Mouse (Mus musculus): Measurements from ENCODE around the gene Oit3. TPM values are rescaled to one million over a fixed set of nuclear protein-coding genes. Genes with fewer than 3 reads are reported as not detected.

Gene Oit3
- 0.35 TPM in 1 of 2 replicates, not detected in the other for total RNA-seq (2017)

DNA sequence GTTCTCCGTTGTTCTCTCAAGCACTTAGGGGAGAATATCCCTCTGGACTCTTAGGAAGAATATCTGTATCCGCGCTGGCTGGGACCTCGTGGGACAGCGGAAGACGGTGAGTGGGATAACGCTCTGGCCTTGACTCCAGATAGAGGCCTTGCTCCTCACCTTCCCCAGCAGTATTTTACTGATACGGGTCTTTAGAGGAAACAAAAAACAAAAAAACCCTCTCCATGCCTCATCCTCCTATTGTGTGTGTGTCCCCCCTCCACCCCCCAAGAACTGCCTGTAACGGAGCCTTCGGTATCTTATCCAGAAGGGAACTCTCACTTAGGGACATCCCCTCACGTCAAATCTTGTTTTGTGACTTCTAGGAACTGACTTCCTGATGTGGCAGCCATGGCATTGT, at the start of gene Oit3:
Gene Oit3 (minus strand): TSS at position 44 of the 400 bp plus-strand sequence.
- ATAC-seq (ENCODE audit: extremely low read depth, insufficient number of reproducible peaks, low FRiP score, poor library complexity, severe bottlenecking), result no peak

DNA sequence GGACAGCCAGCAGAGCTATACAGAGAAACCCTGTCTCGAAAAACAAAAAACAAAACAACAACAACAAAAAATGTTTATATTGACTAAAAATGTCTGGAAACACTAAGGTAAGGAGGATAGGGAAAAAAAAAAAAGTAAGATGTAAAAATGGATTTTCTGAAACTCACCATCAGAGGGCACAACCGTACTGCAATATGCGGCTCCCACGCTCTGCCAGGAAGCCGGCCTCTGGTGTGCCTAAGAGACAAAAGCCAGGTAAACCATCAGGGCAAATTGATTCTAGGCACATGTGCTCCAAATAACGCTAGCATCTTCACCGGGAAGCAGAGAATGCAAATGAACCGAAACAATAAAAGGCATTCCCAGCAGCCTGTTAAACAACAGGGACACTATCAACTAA, 49.3 kb upstream of the Oit3 start:
- no peak for ATAC-seq (ENCODE audit: extremely low read depth, insufficient number of reproducible peaks, low FRiP score, poor library complexity, severe bottlenecking)

DNA sequence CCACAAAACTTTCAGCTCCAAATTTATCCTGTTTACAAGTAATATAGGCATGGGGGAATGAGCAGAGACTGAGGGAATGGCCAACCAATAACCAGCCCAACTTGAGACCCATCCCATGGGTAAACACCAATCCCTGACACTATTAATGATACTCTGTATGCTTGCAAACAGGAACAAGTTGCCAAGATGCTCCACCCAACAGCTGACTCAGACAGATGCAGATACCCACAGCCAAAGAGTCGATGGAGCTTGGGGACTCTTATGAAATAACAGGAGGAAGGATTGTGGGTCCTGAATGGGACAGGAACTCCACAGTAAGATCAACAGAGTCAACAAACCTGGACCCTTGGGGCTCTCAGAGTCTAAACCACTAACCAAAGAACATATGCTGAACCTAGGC, 47.8 kb upstream of the Oit3 start:
- ATAC-seq (ENCODE audit: extremely low read depth, insufficient number of reproducible peaks, low FRiP score, poor library complexity, severe bottlenecking), result no peak

DNA sequence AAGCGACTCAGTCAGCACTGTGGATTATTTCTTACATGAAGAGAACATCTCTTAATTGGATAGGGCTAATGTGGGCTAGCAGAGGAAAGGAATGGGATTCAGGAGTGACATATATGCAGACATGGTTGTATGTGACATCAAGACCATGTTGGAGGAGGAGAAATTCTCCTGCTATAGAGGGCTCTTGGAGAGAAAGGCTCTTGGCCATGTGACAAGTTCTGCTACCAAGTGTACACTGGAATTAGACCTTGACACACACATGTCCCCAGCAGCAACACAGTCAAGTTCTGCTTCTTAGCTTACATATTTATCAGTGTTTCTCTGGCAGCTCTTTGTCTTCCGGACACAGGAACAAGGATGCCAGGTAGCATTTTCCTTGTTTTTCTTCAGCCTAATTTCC, 45.8 kb upstream of the Oit3 start:
- ATAC-seq (ENCODE audit: extremely low read depth, insufficient number of reproducible peaks, low FRiP score, poor library complexity, severe bottlenecking), result no peak

DNA sequence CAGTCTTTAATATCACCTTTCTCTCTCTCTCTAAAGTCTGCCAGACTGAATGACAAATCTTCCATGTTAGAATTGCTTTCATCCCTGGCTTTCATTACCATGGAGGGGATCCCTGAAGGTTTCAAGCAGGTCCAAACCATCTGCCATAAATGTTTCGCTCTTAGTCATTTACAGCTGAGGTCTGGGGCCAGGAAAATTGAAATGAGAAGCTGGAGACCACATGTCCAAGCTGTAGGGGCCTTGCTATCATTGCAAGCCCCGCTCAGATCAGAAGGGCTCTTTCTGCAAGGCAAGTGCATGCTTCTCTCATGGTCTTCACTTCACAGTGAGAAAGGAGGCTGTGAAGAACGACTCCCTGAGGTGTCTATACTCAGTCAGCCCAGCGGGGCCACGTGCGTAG, 42.7 kb upstream of the Oit3 start:
- no peak for ATAC-seq (ENCODE audit: extremely low read depth, insufficient number of reproducible peaks, low FRiP score, poor library complexity, severe bottlenecking)

DNA sequence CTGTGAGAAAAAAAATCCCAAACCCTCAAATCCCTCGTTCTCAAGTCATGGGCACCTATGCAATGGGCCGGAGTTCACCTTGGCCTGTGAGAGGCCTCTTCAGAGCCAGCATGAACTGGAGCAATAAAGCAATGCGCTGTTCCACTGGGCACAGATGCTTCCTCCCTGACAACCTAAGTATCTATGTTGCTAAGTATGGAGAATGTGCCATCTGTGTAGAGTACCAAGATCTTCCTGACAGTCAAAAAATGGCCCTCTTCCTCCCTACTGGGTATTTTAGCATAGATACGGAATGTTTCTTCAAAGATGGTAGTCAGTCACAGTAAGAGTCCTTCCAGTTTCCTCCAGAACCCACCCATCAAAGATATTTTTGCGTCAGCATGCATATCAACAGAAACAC, 39.8 kb upstream of the Oit3 start:
- no peak for ATAC-seq (ENCODE audit: extremely low read depth, insufficient number of reproducible peaks, low FRiP score, poor library complexity, severe bottlenecking)

DNA sequence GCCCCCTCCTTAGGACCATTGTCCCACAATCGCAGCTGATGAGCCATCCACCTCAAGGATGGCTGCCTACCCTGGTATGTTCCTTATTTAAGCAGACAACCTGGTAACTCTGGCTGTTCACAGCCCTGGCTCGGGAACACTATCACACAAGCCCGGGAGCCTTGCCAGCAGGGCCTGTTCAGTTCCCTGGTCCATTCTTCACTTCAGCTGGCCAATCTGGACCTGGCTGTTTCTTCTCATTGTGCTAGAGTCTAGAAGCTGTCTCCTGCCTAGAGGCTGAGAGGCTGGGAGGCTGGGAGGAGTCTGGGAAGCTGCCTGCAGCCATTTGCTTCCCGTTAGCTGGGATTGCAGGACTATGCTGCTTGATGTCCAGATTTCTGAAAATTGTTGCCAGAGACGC, 28.9 kb upstream of the Oit3 start:
- ATAC-seq (ENCODE audit: extremely low read depth, insufficient number of reproducible peaks, low FRiP score, poor library complexity, severe bottlenecking), result no peak

DNA sequence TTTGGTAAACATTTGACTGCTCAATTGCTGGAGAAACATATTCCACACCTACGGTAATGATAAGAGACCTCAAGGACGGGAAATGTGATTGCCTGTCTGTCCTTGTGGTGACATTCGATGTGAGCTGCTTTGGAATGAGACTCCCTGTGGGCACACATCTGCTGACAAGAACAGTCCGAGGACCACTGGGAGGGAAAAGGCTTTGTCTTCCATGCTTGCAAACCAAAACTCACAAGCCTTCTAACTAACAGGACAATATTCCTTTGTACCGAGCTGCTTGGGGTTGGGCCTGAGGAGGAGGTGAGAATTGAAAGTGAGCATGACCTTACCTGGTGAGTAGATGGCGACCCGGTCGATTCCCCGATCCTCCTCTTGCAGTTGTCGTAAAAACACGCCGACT, 25.7 kb upstream of the Oit3 start:
- ATAC-seq (ENCODE audit: extremely low read depth, insufficient number of reproducible peaks, low FRiP score, poor library complexity, severe bottlenecking), result no peak

DNA sequence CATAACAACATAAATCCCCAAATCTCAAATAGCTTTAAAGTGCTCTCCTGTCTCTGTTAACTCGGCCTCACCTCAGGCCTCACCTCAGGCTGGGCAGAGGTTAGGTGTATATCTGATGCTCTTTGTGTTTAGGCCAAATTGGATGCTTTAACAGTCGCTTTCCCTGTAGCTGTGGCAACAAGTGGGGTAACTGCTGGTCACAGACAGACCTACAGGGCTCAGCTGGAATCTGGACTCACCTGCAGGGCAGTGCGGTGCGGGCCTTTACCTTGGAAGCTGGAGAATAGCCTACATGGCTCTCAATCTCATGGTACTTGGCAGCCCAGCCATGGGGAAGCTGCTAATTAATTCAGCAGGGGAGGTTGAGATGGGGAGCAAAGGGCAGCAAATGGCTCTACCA, 25.0 kb upstream of the Oit3 start:
- ATAC-seq (ENCODE audit: extremely low read depth, insufficient number of reproducible peaks, low FRiP score, poor library complexity, severe bottlenecking), result no peak

DNA sequence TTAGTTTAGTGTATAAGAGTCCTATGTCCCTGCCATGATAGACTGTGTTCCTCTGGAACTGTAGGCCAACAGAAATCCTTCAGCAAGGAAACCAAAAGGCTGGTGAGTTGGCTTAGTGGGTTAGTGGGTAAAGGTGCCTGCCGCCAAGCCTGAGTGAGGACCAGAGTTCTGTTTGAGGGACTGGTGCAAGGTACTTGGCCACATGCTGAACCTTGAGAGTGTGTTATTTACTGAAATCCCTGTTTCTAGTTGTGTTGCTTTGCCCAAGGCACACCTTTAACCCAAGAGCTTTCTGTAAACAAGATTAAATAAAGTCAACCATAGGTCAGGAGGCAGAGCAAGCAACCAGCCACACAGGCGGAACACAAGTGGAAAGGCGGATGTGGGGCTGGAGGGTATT, 24.0 kb upstream of the Oit3 start:
- no peak for ATAC-seq (ENCODE audit: extremely low read depth, insufficient number of reproducible peaks, low FRiP score, poor library complexity, severe bottlenecking)

DNA sequence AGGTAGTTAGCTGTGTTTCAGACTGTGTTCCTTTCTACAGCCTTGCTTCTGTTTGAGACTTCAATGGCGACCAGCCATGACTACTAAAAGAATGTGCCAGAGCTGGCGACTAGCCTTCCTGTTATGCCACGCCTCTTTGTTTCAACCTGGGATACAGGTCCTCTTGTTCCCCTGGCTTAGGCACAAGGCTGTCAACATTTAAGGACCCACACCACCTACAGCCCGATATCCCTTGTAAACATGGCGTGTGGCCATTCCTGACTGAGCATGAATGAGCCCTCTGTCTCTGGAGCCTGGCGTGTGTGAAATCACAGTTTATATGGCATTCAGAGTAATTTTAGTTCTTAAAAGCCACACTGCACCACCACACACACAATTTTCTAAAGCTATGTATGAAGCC, 20.7 kb upstream of the Oit3 start:
- ATAC-seq (ENCODE audit: extremely low read depth, insufficient number of reproducible peaks, low FRiP score, poor library complexity, severe bottlenecking), result no peak

DNA sequence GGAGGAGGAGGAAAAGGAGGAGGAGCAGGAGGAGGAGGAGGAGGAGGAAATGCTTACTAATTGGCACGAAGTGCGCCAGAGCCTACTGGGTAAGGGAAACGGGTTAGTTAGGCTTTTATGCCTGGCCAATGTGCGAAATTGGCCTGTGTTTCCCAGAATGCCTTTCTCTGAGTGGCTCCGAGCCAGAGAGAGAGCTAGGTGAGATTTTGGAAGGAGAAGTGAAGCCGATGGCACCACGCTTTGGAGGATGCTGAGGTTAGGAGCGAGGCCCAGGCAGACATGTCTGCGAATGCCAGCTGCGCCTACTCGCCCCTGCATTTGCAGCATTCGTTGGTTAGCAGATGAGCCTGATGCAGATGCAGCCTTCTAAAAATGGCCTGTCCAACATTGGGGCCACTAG, 18.2 kb upstream of the Oit3 start:
- no peak for ATAC-seq (ENCODE audit: extremely low read depth, insufficient number of reproducible peaks, low FRiP score, poor library complexity, severe bottlenecking)

DNA sequence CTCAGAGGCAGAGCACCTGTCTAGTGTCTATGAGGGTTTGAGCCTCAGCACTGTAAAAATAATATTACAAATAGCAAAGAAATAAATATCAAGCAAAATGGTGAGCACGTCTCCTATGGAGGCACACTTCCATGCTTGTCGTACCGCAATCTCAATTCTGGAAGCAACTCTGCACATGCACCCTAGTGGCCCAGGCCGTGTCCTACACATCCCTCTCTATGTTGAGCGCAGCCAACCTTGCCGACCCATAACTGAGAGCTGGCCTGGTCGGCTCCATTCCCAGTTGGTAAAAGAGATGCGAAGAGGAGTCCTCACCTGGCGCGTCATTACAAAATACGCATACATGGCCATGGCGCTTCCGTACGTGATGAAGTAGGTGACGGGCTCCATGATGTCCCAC, 13.1 kb upstream of the Oit3 start:
- no peak for ATAC-seq (ENCODE audit: extremely low read depth, insufficient number of reproducible peaks, low FRiP score, poor library complexity, severe bottlenecking)

DNA sequence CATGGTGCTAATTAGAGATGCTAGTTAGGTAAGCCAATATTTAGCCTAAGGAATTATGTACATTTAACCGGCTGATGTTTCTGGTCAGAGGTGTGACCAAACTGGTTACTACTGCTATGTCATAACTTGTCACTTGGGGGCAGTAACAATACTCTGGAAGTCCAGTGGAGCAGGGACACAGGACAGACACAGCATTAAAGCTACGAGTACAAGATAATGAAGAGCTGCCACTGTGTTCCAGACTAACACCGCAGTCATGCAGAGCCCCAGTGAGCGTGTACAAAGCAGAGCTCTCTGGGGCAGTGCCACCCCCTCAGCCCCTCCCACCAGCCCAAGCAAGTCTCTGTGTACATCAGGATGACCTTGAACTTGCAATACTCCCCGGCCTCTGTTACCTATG, 10.3 kb upstream of the Oit3 start:
- no peak for ATAC-seq (ENCODE audit: extremely low read depth, insufficient number of reproducible peaks, low FRiP score, poor library complexity, severe bottlenecking)

DNA sequence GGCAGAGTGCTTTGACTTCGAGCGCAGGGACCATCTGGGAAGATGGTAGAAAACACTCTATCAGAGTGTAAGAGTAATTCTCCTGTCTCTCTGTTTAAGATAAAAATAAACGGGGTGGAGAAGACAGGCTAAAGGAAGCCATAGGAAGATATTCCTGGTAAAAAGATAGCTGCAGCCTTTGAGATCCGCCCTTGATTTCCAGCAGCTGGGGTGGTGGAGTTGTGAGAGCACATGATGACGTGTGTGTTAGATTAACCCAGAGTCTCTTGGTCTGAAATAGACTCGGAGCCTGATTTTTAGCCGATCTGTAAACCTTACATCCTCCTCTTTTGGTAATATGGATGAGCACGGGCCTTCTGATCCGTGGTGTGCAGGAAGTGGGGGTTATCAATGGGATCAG, 6.0 kb upstream of the Oit3 start:
- ATAC-seq (ENCODE audit: extremely low read depth, insufficient number of reproducible peaks, low FRiP score, poor library complexity, severe bottlenecking), result no peak

DNA sequence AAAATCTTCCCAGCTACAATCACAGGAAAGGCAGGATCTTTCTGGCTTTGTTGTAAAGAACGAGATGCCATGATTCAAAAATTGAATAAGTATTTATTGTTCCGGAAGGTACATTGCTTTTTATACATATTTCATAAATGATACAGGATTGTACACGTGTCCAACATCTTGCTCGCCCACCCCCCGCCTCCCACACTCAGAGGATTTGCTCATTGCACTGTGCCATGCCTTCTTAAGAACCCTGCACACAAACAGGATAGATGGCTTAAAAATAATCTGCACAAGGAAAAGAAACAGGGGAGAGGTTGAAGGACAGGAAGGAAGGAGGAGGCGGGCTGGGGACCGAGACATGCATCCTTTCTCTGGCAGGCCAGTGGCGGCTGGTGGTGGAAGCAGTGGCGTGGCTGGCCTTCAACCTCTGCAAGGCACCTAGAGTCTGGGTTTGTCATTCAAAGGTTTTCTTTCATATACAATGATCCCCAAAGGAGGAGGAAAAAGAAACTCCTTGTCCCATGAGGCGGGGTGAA, 5.4 kb upstream of the Oit3 start:
- ATAC-seq (ENCODE audit: extremely low read depth, insufficient number of reproducible peaks, low FRiP score, poor library complexity, severe bottlenecking), result no peak

DNA sequence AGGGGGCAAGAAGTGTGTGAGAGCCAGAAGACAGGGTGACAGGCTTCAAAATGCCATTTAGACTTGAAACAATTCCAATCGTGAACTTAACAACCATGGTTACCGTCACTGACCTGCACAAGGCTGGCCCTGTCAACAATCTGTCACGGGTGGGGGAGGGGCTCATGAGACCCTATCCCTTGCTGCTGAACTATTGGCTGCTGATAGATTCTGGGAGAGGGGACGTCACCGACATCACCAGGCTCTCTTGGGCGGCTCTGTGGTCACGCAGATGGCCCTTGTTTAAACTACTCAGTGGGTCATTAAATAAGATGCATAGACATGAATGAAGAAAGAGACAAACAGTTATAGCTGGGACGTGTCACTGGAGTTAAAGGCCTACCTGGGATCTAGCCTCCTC, 3.1 kb upstream of the Oit3 start:
- no peak for ATAC-seq (ENCODE audit: extremely low read depth, insufficient number of reproducible peaks, low FRiP score, poor library complexity, severe bottlenecking)

DNA sequence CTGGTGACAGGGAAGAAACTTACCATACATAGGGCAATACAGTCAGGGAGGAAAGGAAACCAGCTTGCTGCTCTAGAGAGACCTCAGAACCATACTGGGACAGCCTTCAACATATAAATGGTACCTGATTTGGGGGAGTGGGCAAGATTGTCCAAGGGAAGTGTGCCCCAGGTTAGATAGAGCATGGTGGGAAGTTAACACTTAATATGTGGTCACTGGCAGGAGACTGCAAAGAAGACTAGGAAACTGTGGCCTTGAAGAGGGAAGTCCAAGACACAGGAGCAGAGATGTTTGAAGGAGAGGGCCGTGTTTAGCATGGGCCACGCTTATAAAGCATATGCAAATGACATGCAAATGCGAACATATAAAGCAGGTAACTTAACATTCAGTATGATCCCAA, 2.5 kb upstream of the Oit3 start:
- ATAC-seq (ENCODE audit: extremely low read depth, insufficient number of reproducible peaks, low FRiP score, poor library complexity, severe bottlenecking), result no peak

DNA sequence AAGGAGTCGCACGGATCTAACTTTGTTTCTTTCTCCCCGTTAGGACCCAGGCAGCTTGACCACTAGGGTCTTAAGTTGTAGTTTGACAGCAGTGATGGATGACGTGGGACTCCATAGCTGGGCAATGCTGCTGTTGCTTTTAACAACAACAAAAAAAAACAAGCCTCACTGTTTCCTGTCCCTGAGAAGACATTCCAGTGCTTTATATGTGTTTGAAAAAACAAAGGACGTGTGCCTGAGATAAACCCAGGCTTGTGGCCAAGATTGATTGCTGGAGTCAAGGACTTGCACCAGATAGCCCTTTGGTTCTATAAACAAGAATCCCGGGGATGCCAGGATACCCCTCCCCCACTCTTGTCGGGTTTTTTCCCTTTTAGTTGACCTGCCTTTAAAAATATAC, 1.6 kb upstream of the Oit3 start:
- ATAC-seq (ENCODE audit: extremely low read depth, insufficient number of reproducible peaks, low FRiP score, poor library complexity, severe bottlenecking), result no peak

DNA sequence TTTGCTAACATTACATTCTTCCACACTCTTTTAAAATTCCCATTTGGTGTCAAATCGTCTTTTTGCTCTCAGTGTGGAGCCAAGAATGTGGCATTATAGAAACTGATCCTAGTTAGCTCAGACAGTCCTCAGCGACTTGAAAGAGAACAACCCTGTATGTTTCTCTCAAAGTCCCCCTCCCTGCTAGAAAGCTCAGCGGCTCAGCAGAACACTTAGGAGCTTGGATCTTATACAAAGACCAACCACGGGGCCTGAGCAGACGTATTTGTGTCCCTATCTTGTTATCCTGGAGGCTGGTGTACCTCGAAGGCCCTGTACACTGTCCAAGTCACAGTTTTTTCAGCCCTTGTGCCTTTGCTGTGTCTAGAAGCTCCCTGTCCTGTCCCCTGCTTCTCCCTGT, 1.4 kb downstream of the Oit3 start:
- ATAC-seq (ENCODE audit: extremely low read depth, insufficient number of reproducible peaks, low FRiP score, poor library complexity, severe bottlenecking), result no peak

DNA sequence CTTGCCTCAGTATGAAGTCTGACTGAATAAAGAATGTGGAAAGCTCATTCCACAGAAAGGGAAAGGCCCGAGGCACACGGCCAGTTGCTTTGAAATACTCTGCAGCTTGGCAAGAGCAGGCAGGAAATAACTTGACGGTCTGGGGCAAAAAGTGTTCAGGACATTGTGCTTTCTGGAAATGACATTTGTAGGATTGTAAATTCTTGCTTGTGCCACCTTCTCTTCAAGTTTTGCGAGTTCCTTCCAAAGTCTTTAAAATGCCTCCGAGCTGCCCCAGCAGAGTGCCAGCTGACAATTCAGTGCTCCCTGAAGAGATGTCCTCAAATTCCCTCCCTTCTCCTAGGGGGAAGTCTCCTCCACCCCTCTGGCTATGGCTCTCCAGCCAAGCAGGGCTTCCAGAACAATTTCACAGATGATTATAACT, 2.1 kb downstream of the Oit3 start:
- ATAC-seq (ENCODE audit: extremely low read depth, insufficient number of reproducible peaks, low FRiP score, poor library complexity, severe bottlenecking), result no peak

DNA sequence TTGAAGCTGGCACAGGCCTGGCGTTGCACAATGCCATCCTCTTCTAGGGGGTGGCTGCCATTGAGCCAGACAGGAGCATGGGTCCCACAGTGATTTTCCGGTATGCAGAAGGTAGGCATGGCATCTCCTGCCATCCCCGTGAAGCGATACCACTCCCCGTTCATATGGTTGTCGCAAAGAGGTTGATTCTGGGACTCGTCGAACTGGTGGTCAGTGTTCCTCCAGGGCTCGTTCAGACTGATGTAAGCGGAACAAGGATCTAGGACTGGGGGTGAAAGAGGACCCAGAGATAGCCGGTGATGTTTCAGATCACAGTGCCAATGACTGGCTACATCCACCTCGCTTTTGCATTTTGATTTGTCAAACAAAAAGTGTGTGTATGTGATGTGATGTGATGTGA, 2.9 kb downstream of the Oit3 start:
- ATAC-seq (ENCODE audit: extremely low read depth, insufficient number of reproducible peaks, low FRiP score, poor library complexity, severe bottlenecking), result no peak

All from neutrophil, adult 5-6 weeks (primary cell).